Mouse (Mus musculus): ENCODE measurements around the gene Tmem233. TPM values are rescaled to one million over a fixed set of nuclear protein-coding genes. Genes with fewer than 3 reads are reported as not detected.

Gene Tmem233
- polyA plus RNA-seq, 1 experiment from 2014 or later = not detected

DNA sequence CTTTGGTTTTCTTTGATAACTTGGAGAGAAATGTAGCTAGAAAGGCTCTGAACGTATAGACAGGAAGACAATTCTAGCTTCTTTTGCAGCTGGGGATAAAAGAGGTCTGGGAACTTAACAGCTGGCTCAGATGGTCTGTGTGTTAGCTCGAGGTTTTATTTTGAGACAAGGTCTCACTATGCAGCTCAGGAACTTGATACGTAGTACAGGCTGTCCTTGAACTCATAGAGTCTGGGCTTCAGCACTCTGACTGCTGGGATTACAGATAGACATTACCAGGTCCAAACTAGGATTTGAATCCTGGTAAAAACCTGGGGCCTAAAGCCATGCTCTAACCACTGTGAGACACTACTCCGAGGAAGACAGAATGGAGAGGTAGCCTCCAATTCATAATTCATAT lies 36.8 kb downstream of the Tmem233 start:
- H3K36me3 ChIP-seq (ENCODE audit: inconsistent target) = no peaks in the 10 kb centered on the region
- H3K4me3 ChIP-seq (ENCODE audit: inconsistent target) = no peak overlapping the region
- no peak overlapping the region for H3K27ac ChIP-seq
- H3K79me2 ChIP-seq (ENCODE audit: inconsistent target) = no peaks in the 10 kb centered on the region
- 77% methylated on average over 4 of the region's 4 CpGs for WGBS (ENCODE audit: missing documents)

- H3K79me2 ChIP-seq (ENCODE audit: inconsistent target) = no peaks in the 10 kb centered on the region
- H3K4me3 ChIP-seq (ENCODE audit: inconsistent target) = no peak overlapping the region
- no peaks in the 10 kb centered on the region for H3K36me3 ChIP-seq (ENCODE audit: inconsistent target)
- 91% methylated on average over 8 of the region's 8 CpGs for WGBS (ENCODE audit: missing documents)
- no peak overlapping the region for H3K27ac ChIP-seq
Measured at GRCm38 (mm10) chr5:116045581-116045980, 37.5 kb downstream of the Tmem233 start.

DNA sequence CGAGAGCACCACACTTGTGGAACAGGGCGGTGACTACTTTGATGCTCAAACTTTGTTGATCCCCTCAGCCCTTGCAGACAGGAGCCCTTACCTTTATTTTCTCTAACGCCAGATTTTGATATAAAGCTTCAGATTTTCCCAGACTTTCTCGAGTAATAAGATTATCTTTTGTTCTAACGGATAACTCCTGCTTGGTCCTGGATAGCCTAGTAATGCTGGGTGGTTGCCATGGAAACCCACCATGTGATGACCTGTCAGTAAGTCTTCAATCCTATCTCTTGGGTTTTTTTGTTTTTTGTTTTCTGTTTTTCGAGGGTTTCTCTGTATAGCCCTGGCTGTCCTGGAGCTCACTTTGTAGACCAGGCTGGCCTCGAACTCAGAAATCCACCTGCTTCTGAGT lies 40.8 kb downstream of the Tmem233 start:
- H3K27ac ChIP-seq = no peak overlapping the region
- H3K79me2 ChIP-seq (ENCODE audit: inconsistent target) = no peaks in the 10 kb centered on the region
- H3K36me3 ChIP-seq (ENCODE audit: inconsistent target) = no peaks in the 10 kb centered on the region
- 91% methylated on average over 7 of the region's 7 CpGs for WGBS (ENCODE audit: missing documents)
- no peak overlapping the region for H3K4me3 ChIP-seq (ENCODE audit: inconsistent target)

DNA sequence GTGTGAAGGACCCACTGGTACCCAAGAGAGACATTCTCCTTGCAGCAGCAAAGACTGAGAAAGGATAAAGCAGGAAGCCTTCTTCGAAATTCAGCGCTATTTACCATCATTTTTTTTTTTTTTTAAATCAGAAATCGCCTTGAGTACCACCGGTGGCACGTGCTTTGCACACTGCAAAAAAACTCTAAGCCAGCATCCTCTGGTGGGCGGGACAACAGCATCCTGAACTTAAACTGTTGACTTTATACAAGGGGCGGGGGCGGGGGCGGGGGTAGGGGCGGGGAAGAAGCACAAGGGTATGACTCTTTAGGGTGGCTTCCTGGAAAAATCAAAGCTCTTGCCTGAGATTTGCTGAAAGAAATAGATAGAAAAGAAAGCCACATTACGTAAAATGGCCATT lies 43.3 kb downstream of the Tmem233 start:
- Histone ChIP-seq H3K79me2 (ENCODE audit: inconsistent target) (no peaks in the 10 kb centered on the region), H3K4me3 (ENCODE audit: inconsistent target) (no peak overlapping the region), H3K36me3 (ENCODE audit: inconsistent target) (no peaks in the 10 kb centered on the region), H3K27ac (no peak overlapping the region)
- WGBS (ENCODE audit: missing documents) = 26% methylated on average over 11 of the region's 11 CpGs

GRCm38 (mm10) chr5:116037731-116038130 lies 45.3 kb downstream of the Tmem233 start:
- H3K27ac ChIP-seq = no peak overlapping the region
- H3K79me2 ChIP-seq (ENCODE audit: inconsistent target) = no peaks in the 10 kb centered on the region
- H3K4me3 ChIP-seq (ENCODE audit: inconsistent target) = no peak overlapping the region
- 65% methylated on average over 10 of the region's 12 CpGs for whole genome bisulfite sequencing (ENCODE audit: missing documents)
- no peaks in the 10 kb centered on the region for H3K36me3 ChIP-seq (ENCODE audit: inconsistent target)

- no peaks in the 10 kb centered on the region for H3K36me3 ChIP-seq (ENCODE audit: inconsistent target)
- H3K27ac ChIP-seq = no peak overlapping the region
- H3K79me2 ChIP-seq (ENCODE audit: inconsistent target) = no peaks in the 10 kb centered on the region
- 90% methylated on average over 16 of the region's 16 CpGs for WGBS (ENCODE audit: missing documents)
- H3K4me3 ChIP-seq (ENCODE audit: inconsistent target) = no peak overlapping the region
Measured at GRCm38 (mm10) chr5:116036465-116036864, 46.6 kb downstream of the Tmem233 start.

DNA sequence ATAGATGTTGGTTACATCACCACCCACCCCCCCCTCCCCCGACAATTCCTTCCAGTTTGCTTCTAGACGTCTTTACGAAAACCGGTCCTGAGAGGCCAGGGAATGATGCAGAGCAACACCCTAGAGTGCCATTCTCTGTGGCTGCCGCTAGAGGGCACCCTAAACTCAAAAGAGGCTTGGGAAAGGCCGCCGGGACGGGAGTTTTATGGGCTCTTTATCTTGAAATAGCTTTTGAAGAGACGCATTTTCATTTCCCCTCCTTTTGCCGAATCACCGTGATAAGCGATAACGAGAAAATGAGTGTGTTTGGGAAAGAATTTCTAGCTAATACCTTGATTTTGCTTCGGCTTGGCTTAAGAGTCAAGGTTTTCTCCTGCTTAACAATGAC lies 51.9 kb downstream of the Tmem233 start:
- H3K27ac ChIP-seq = no peak overlapping the region
- no peak overlapping the region for H3K4me3 ChIP-seq (ENCODE audit: inconsistent target)
- no peaks in the 10 kb centered on the region for H3K79me2 ChIP-seq (ENCODE audit: inconsistent target)
- WGBS (ENCODE audit: missing documents) = 2% methylated on average over 14 of the region's 14 CpGs
- H3K36me3 ChIP-seq (ENCODE audit: inconsistent target) = no peaks in the 10 kb centered on the region

GRCm38 (mm10) chr5:116030566-116031189 lies 52.4 kb downstream of the Tmem233 start:
- no peak overlapping the region for H3K4me3 ChIP-seq (ENCODE audit: inconsistent target)
- 55% methylated on average over 19 of the region's 19 CpGs for WGBS (ENCODE audit: missing documents)
- no peaks in the 10 kb centered on the region for H3K36me3 ChIP-seq (ENCODE audit: inconsistent target)
- no peaks in the 10 kb centered on the region for H3K79me2 ChIP-seq (ENCODE audit: inconsistent target)
- H3K27ac ChIP-seq = no peak overlapping the region

DNA sequence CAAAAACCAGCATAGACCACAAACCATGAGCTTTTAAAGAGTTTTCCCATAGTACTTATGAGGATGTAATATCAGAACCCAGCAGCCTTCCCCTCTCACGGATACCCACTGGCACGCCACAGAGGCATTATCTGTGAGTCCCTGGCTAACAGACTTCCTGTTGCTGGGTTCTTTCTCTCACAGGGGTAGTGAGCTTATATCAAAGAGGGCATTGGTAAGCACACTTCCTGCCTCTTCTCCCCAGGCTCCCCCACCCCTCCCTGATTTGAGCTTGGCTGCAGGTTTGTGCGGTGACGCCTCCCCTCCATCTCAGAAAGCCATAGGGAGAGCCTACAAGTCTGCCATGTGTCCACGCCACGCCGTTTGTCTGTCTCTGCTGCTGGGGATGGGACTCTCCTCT lies 54.0 kb downstream of the Tmem233 start:
- no peak overlapping the region for H3K4me3 ChIP-seq (ENCODE audit: inconsistent target)
- H3K27ac ChIP-seq = no peak overlapping the region
- WGBS (ENCODE audit: missing documents) = 33% methylated on average over 7 of the region's 7 CpGs

GRCm38 (mm10) chr5:116026561-116026960 lies 56.5 kb downstream of the Tmem233 start:
- 88% methylated on average over 14 of the region's 14 CpGs for WGBS (ENCODE audit: missing documents)
- Histone ChIP-seq H3K4me3 (ENCODE audit: inconsistent target) (no peak overlapping the region), H3K27ac (no peak overlapping the region), H3K36me3 (ENCODE audit: inconsistent target) (peaks cover 4% of the 10 kb centered on the region; the same call in 1 of the 2 replicates), H3K79me2 (ENCODE audit: inconsistent target) (peaks cover 24% of the 10 kb centered on the region)

More for the DNA sequence above, 54.0 kb downstream of the Tmem233 start:
- Histone ChIP-seq H3K79me2 (ENCODE audit: inconsistent target) (no peaks in the 10 kb centered on the region), H3K36me3 (ENCODE audit: inconsistent target) (no peaks in the 10 kb centered on the region)

GRCm38 (mm10) chr5:116026107-116026506 lies 56.9 kb downstream of the Tmem233 start:
- H3K79me2 ChIP-seq (ENCODE audit: inconsistent target) = peaks cover 28% of the 10 kb centered on the region
- no peak overlapping the region for H3K4me3 ChIP-seq (ENCODE audit: inconsistent target)
- H3K27ac ChIP-seq = no peak overlapping the region
- WGBS (ENCODE audit: missing documents) = 95% methylated on average over 4 of the region's 5 CpGs
- peaks cover 8% of the 10 kb centered on the region; the same call in 1 of the 2 replicates for H3K36me3 ChIP-seq (ENCODE audit: inconsistent target)

DNA sequence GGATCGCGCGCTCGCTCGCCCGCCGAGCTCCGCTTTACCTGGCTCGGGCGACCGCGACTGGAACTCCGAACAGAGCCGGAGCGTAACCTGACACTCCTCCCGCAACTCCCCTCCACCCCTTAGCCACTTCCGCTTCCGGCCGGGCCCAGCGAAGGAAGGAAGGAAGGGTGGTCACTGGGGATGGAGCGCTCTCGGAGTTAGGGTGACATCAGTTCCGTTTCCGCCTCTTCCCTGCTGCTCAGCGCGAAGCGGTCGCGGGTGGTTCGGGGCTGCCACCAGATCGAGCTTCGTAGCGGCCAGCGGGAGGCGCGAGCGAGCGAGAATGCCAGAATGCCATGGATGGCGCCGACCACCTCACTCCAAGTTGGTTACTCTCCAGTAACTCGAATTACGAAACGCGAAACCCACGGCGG lies 58.7 kb downstream of the Tmem233 start, which contains the start of gene Prkab1:
Prkab1 (minus strand) TSS at position 182 of the 413 bp plus-strand sequence.
- peaks cover 24% of the 10 kb centered on the region for H3K36me3 ChIP-seq (ENCODE audit: inconsistent target)
- WGBS (ENCODE audit: missing documents) = 2% methylated on average over 46 of the region's 46 CpGs
- peak within 1 kb of the TSS; percentile 85 for H3K4me3 ChIP-seq (ENCODE audit: inconsistent target)
- H3K27ac ChIP-seq = peak within 1 kb of the TSS; percentile 76
- H3K79me2 ChIP-seq (ENCODE audit: inconsistent target) = peaks cover 29% of the 10 kb centered on the region

DNA sequence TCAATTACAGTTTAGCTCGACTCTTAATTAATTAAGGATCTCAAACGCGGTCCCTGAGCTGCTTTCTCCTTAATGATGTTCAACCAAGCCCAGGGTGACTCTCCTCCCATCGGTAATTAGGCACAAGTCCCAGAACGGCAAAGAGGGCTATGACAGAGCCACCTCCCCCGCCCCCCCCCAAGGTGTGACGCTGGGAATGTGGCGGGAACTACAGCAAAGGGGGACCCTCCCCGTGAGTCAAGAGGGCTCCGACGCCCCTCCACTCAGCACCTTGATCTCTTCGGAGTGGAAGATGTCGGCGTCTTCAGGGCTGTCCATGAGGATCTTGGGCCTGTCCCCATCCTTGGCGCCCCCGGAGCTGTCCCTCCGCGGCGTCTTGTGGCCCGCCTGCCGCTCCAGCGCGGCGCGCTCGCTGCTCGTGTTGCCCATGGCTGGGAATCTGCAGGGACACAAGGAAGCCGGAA lies 59.2 kb downstream of the Tmem233 start:
- H3K27ac ChIP-seq = peak overlapping the region; percentile 76
- under 1% methylated on average over 27 of the region's 28 CpGs for whole genome bisulfite sequencing (ENCODE audit: missing documents)
- peaks cover 29% of the 10 kb centered on the region for H3K79me2 ChIP-seq (ENCODE audit: inconsistent target)
- peaks cover 29% of the 10 kb centered on the region for H3K36me3 ChIP-seq (ENCODE audit: inconsistent target)
- H3K4me3 ChIP-seq (ENCODE audit: inconsistent target) = peak overlapping the region; percentile 85

DNA sequence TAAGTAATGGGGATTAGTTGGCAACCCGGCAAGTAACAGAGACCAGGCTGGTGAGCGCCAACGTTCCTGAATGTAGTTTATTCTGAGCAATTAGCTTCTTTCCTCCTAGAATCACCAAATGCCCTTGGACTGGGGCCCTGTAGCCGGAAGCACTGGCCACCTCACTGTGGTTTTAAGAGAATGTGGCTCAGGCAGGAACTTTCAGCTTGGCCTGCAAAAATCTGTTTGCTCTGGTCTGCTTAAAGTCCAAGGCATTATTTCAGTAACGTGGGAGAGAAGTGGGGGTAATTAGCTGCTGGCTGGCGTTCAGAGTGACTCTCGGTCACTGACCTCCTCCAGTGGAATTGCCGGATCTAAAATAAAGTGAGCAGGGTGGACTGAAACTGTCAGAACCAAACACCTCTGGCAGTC lies 59.8 kb downstream of the Tmem233 start:
- Histone ChIP-seq H3K79me2 (ENCODE audit: inconsistent target) (peaks cover 29% of the 10 kb centered on the region), H3K4me3 (ENCODE audit: inconsistent target) (peak overlapping the region; percentile 85), H3K27ac (peak overlapping the region; percentile 76), H3K36me3 (ENCODE audit: inconsistent target) (peaks cover 35% of the 10 kb centered on the region)
- WGBS (ENCODE audit: missing documents) = 10% methylated on average over 8 of the region's 8 CpGs

GRCm38 (mm10) chr5:116022658-116023200 lies 60.3 kb downstream of the Tmem233 start:
- Histone ChIP-seq H3K36me3 (ENCODE audit: inconsistent target) (peaks cover 40% of the 10 kb centered on the region), H3K4me3 (ENCODE audit: inconsistent target) (peak overlapping the region; percentile 85), H3K27ac (peak overlapping the region; percentile 76), H3K79me2 (ENCODE audit: inconsistent target) (peaks cover 29% of the 10 kb centered on the region)
- WGBS (ENCODE audit: missing documents) = 46% methylated on average over 7 of the region's 7 CpGs

All from macrophage (primary cell).